8 mouse cellular contexts compared by ENCODE assay signal in the genomic region with DNA sequence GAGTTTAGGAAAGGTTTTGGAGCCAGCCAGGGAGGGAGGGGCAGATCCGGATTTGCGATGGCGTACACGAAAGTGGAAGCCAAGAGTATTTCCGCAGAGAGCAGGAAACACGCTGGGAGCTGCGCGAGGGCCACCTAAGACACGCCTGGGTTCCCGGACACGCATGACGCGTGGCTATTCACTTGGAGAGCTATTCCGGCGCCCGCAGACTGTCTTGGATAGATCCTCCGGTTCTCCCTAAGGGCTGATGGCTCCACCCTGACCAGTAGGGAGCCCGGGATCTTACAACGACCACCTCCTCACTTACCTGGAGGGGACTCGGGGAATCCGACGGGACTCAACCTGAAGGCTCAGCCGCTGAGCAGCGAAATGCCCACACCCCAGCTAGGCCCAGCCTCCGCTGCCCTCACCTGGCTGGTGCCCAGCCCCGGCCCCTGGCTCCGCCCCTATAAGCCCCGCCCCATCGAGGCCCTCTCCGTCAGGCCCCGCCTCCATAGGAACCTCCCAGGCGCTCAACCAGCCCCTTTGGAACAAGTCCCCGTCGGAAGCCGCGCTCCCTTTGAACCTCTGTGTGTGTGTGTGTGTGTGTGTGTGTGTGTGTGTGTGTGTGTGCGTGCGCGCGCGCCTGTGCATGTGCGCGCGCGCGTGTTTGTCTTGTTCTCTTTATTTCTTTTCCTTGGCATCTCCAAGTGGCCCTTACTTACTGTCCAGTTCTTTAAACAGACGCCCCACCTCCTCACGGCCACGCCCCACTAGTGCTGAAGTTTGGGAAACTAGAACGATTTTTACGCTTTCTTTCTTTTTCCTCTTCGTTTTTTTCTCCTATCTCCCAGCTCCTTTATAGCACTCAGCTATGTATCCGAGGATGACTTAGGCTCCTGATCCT. TPM values are rescaled to one million over a fixed set of nuclear protein-coding genes. Genes with fewer than 3 reads are reported as not detected.
DNase-seq lines count a peak whose midpoint lies in the region; ATAC-seq and TF ChIP-seq lines count a peak whose summit lies in the region.

No protein-coding gene starts in this region.

- under 1% methylated on average over 50 of the region's 53 CpGs for WGBS in forebrain, embryonic 12.5 days
- under 1% methylated on average over 53 of the region's 53 CpGs for WGBS in large intestine, adult 2 months
- 1% methylated on average over 53 of the region's 53 CpGs for WGBS in lung, adult 2 months
- WGBS in neural tube, embryonic 15.5 days: under 1% methylated on average over 46 of the region's 53 CpGs

- ATAC-seq in forebrain, embryonic 12.5 days (ENCODE audit: low FRiP score): peak; percentile 80
- ATAC-seq in neural tube, embryonic 15.5 days (ENCODE audit: low FRiP score): peak; percentile 73

- H3K4me2 ChIP-seq in forebrain, embryonic 12.5 days: peak overlapping the region; percentile 62
- H3K4me2 ChIP-seq in neural tube, embryonic 15.5 days: peak overlapping the region; percentile 86

- peaks cover 4% of the 10 kb centered on the region; the same call in 1 of the 2 replicates for H3K9me3 ChIP-seq in E14TG2a.4 (ENCODE audit: low read length)
- no peaks in the 10 kb centered on the region for H3K9me3 ChIP-seq in forebrain, embryonic 12.5 days
- H3K9me3 ChIP-seq in neural tube, embryonic 15.5 days (replicated peaks): no peaks in the 10 kb centered on the region

- H3K9ac ChIP-seq in forebrain, embryonic 12.5 days: peak overlapping the region; percentile 5; the same call in 1 of the 2 replicates
- H3K9ac ChIP-seq in neural tube, embryonic 15.5 days (replicated peaks): peak overlapping the region; percentile 48

- peak overlapping the region; percentile 80 for H3K4me3 ChIP-seq in E14TG2a.4 (replicated peaks; ENCODE audit: low read length)
- peak overlapping the region; percentile 42 for H3K4me3 ChIP-seq in forebrain, embryonic 12.5 days (replicated peaks)
- H3K4me3 ChIP-seq in lung, adult 2 months (replicated peaks; ENCODE audit: extremely low read depth, low read depth, low read length): peak overlapping the region; percentile 97
- H3K4me3 ChIP-seq in neural tube, embryonic 15.5 days (replicated peaks): peak overlapping the region; percentile 52

- H3K27ac ChIP-seq in forebrain, embryonic 12.5 days: no peak overlapping the region
- H3K27ac ChIP-seq in neural tube, embryonic 15.5 days (replicated peaks): no peak overlapping the region

- TF ChIP-seq POLR2A in lung, adult 2 months (IDR thresholded peaks at IDR 0.05; ENCODE audit: borderline replicate concordance, extremely low read depth, low read depth, low read length): peak; percentile 78; the same call in 1 of the 2 replicates

- H3K36me3 ChIP-seq in E14TG2a.4 (ENCODE audit: insufficient read depth, low read length): no peaks in the 10 kb centered on the region
- H3K36me3 ChIP-seq in forebrain, embryonic 12.5 days (replicated peaks): no peaks in the 10 kb centered on the region
- H3K36me3 ChIP-seq in neural tube, embryonic 15.5 days: no peaks in the 10 kb centered on the region

- no peak for TF ChIP-seq CTCF in E14TG2a.4 (conservative IDR thresholded peaks at IDR 0.05; ENCODE audit: low read length)
- TF ChIP-seq CTCF in lung, adult 2 months (IDR thresholded peaks at IDR 0.05; ENCODE audit: insufficient read depth, low read length): no peak

- peaks cover 52% of the 10 kb centered on the region for H3K27me3 ChIP-seq in E14TG2a.4 (ENCODE audit: insufficient read depth, low read length)
- peaks cover 63% of the 10 kb centered on the region for H3K27me3 ChIP-seq in forebrain, embryonic 12.5 days
- peaks cover 40% of the 10 kb centered on the region for H3K27me3 ChIP-seq in neural tube, embryonic 15.5 days (replicated peaks)

- peaks cover 70% of the 10 kb centered on the region for H3K4me1 ChIP-seq in E14TG2a.4 (replicated peaks; ENCODE audit: low read depth, low read length)
- peaks cover 18% of the 10 kb centered on the region for H3K4me1 ChIP-seq in forebrain, embryonic 12.5 days
- H3K4me1 ChIP-seq in lung, adult 2 months (ENCODE audit: control insufficient read depth, insufficient read depth, low read length): 0 out of 2 replicates have a peak, but pooled peaks cover 4% of the 10 kb centered on the region
- H3K4me1 ChIP-seq in neural tube, embryonic 15.5 days: peaks cover 26% of the 10 kb centered on the region

- intact Hi-C loops in heart, postnatal 14 days (cut with DNase I): loop anchor here (1.0 kb wide), 1 partner anchor 25 kb away; no protein-coding TSS in a partner anchor

- peak; percentile 59 for DNase-seq in c-Kit-positive CD71-positive TER-119-negative erythroid progenitor cells, embryonic 14.5 days (ENCODE audit: low read depth)
- DNase-seq in heart, postnatal 14 days: peak; percentile 89 to 91
- peak; percentile 83 for DNase-seq in large intestine, adult 2 months (ENCODE audit: low read depth, low spot score)
- peak; percentile 91 for DNase-seq in lung, adult 2 months
- peak; percentile 76 for DNase-seq in testis, postnatal 14 days (ENCODE audit: low spot score)

RNA-seq across cellular contexts. Expression of gene Vav1, which starts 3.5 kb away (rescaled TPM):
- 1.2 and 1.4 TPM in 2 replicates for polyA plus RNA-seq in forebrain, embryonic 12.5 days (2016; fragmentation: Nextera tagmentation; extraction: Ambion mirVana)
- total RNA-seq in heart, postnatal 14 days (2021): 1 to 10 TPM; 2.2 to 5.5 TPM
- 8.8 and 9.4 TPM in 2 replicates for polyA plus RNA-seq in large intestine, adult 2 months (2012; rRNA removed)
- 8.2 and 12.3 TPM in 2 replicates for polyA plus RNA-seq in lung, adult 2 months (2012; rRNA removed)
- 1.6 and 10.9 TPM in 2 replicates for polyA plus RNA-seq in neural tube, embryonic 15.5 days (2015; fragmentation: Nextera tagmentation; extraction: Ambion mirVana)

RNA-seq across cellular contexts. Expression of gene Trip10, which starts 26.1 kb away (rescaled TPM):
- 26.2 and 27.1 TPM in 2 replicates for polyA plus RNA-seq in forebrain, embryonic 12.5 days (2016; fragmentation: Nextera tagmentation; extraction: Ambion mirVana)
- 10 to 100 TPM; 72.3 to 77.5 TPM for total RNA-seq in heart, postnatal 14 days (2021)
- 26.4 and 28.5 TPM in 2 replicates for polyA plus RNA-seq in large intestine, adult 2 months (2012; rRNA removed)
- polyA plus RNA-seq in lung, adult 2 months (2012; rRNA removed): 43.0 and 50.7 TPM in 2 replicates
- polyA plus RNA-seq in neural tube, embryonic 15.5 days (2015; fragmentation: Nextera tagmentation; extraction: Ambion mirVana): 9.3 and 15.9 TPM in 2 replicates

RNA-seq across cellular contexts. Expression of gene Gpr108, which starts 27.1 kb away (rescaled TPM):
- 20.1 and 20.9 TPM in 2 replicates for polyA plus RNA-seq in forebrain, embryonic 12.5 days (2016; fragmentation: Nextera tagmentation; extraction: Ambion mirVana)
- 10 to 100 TPM; 25.9 to 26.8 TPM for total RNA-seq in heart, postnatal 14 days (2021)
- 43.2 and 58.0 TPM in 2 replicates for polyA plus RNA-seq in large intestine, adult 2 months (2012; rRNA removed)
- polyA plus RNA-seq in lung, adult 2 months (2012; rRNA removed): 62.1 and 68.2 TPM in 2 replicates
- polyA plus RNA-seq in neural tube, embryonic 15.5 days (2015; fragmentation: Nextera tagmentation; extraction: Ambion mirVana): 23.3 and 27.6 TPM in 2 replicates

RNA-seq across cellular contexts. Expression of gene C3, which starts 47.4 kb away (rescaled TPM):
- polyA plus RNA-seq in forebrain, embryonic 12.5 days (2016; fragmentation: Nextera tagmentation; extraction: Ambion mirVana): 0.04 and 0.14 TPM in 2 replicates
- total RNA-seq in heart, postnatal 14 days (2021): 10 to 100 TPM; 47.9 to 65.0 TPM
- polyA plus RNA-seq in large intestine, adult 2 months (2012; rRNA removed): 72.7 and 75.6 TPM in 2 replicates
- polyA plus RNA-seq in lung, adult 2 months (2012; rRNA removed): 254 and 275 TPM in 2 replicates
- polyA plus RNA-seq in neural tube, embryonic 15.5 days (2015; fragmentation: Nextera tagmentation; extraction: Ambion mirVana): 3.7 and 4.0 TPM in 2 replicates

Comparison
In these comparisons a context has a peak if more than half of its experiments do, and no peak if none do; other contexts are left out.
1. H3K4me3 ChIP-seq: peak in every context shown above with its lines; median percentile 97 in lung, adult 2 months; 80 in E14TG2a.4; 52 in neural tube, embryonic 15.5 days; 42 in forebrain, embryonic 12.5 days.